Mouse (Mus musculus) embryo, embryonic 11 days (tissue): ENCODE data around the gene Vmp1.

Source experiments
- DNase-seq: peaks from one replicate; pipeline ENCODE4 v3.0.0-alpha.2; 2015

Vmp1 gene

GRCm38 (mm10) chr11:86629445-86629844 lies 54.2 kb downstream of the Vmp1 start:
- DNase-seq = no peak

- no peak for DNase-seq
Measured at GRCm38 (mm10) chr11:86628448-86628847, 55.2 kb downstream of the Vmp1 start.

GRCm38 (mm10) chr11:86627649-86628048 lies 56.0 kb downstream of the Vmp1 start:
- no peak for DNase-seq

GRCm38 (mm10) chr11:86626714-86627113 lies 56.9 kb downstream of the Vmp1 start:
- no peak for DNase-seq

GRCm38 (mm10) chr11:86624237-86624941 lies 59.2 kb downstream of the Vmp1 start:
- DNase-seq = no peak

GRCm38 (mm10) chr11:86623402-86624010 lies 60.1 kb downstream of the Vmp1 start:
- no peak for DNase-seq

- no peak for DNase-seq
Measured at GRCm38 (mm10) chr11:86622191-86622912, 61.3 kb downstream of the Vmp1 start.

- DNase-seq = no peak
Measured at GRCm38 (mm10) chr11:86621139-86621538, 62.5 kb downstream of the Vmp1 start.

GRCm38 (mm10) chr11:86618548-86619335 lies 64.9 kb downstream of the Vmp1 start:
- no peak for DNase-seq

GRCm38 (mm10) chr11:86614607-86615006 lies 69.0 kb downstream of the Vmp1 start:
- no peak for DNase-seq

- no peak for DNase-seq
Measured at GRCm38 (mm10) chr11:86614056-86614530, 69.5 kb downstream of the Vmp1 start.

GRCm38 (mm10) chr11:86611991-86612390 lies 71.6 kb downstream of the Vmp1 start:
- DNase-seq = no peak

GRCm38 (mm10) chr11:86610239-86610638 lies 73.4 kb downstream of the Vmp1 start:
- DNase-seq = no peak

GRCm38 (mm10) chr11:86607808-86608350 lies 75.8 kb downstream of the Vmp1 start:
- no peak for DNase-seq

GRCm38 (mm10) chr11:86606621-86607339 lies 76.9 kb downstream of the Vmp1 start:
- no peak for DNase-seq

GRCm38 (mm10) chr11:86604732-86605520 lies 78.7 kb downstream of the Vmp1 start:
- no peak for DNase-seq

- no peak for DNase-seq
Measured at GRCm38 (mm10) chr11:86604289-86604688, 79.3 kb downstream of the Vmp1 start.

- no peak for DNase-seq
Measured at GRCm38 (mm10) chr11:86603719-86604118, 79.9 kb downstream of the Vmp1 start.

- no peak for DNase-seq
Measured at GRCm38 (mm10) chr11:86602116-86602515, 81.5 kb downstream of the Vmp1 start.

GRCm38 (mm10) chr11:86600209-86600557 lies 83.5 kb downstream of the Vmp1 start:
- DNase-seq = no peak
